Mouse (Mus musculus): ENCODE measurements around the gene Slc44a1.

Gene Slc44a1

GRCm38 (mm10) chr4:53415873-53416637 is 24.2 kb upstream of the Slc44a1 start:
- no peak overlapping the region for H3K4me3 ChIP-seq (replicated peaks; ENCODE audit: low read length)
- H3K27me3 ChIP-seq (ENCODE audit: insufficient read depth, low read length), result no peaks in the 10 kb centered on the region
- TF ChIP-seq NANOG (IDR thresholded peaks at IDR 0.05; ENCODE audit: borderline replicate concordance, low read length) (no peak), POU5F1 (IDR thresholded peaks at IDR 0.05; ENCODE audit: borderline replicate concordance, low read length) (no peak), CTCF (conservative IDR thresholded peaks at IDR 0.05; ENCODE audit: low read length) (no peak)

DNA sequence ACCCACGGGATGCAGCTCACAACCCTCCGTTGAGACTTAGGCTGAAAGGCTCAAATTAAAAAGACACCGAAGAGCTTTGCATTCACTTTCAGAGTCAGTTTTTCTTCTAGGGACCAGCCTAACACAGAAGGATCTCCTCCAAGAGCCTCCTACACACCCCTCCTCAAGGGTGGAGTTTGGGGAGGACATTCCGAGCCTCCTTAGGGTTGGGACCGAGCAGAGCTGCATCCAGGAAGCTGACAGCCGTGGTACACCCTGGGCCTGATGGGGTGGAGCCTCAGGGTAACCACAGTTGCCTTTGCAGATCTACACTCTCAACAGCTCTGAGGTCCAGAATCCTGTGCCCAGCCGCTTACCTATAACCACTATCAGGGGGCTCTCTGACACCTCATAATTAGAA is 23.3 kb upstream of the Slc44a1 start:
- Histone ChIP-seq H3K36me3 (ENCODE audit: insufficient read depth, low read length) (no peaks in the 10 kb centered on the region), H3K4me3 (replicated peaks; ENCODE audit: low read length) (no peak overlapping the region), H3K9me3 (ENCODE audit: low read length) (no peaks in the 10 kb centered on the region), H3K4me1 (replicated peaks; ENCODE audit: low read depth, low read length) (peaks cover 7% of the 10 kb centered on the region; the same call in 1 of the 2 replicates), H3K27me3 (ENCODE audit: insufficient read depth, low read length) (no peaks in the 10 kb centered on the region)
- no peak for TF ChIP-seq POU5F1 (IDR thresholded peaks at IDR 0.05; ENCODE audit: borderline replicate concordance, low read length)
- no peak for TF ChIP-seq NANOG (IDR thresholded peaks at IDR 0.05; ENCODE audit: borderline replicate concordance, low read length)
- no peak for TF ChIP-seq CTCF (conservative IDR thresholded peaks at IDR 0.05; ENCODE audit: low read length)

More at GRCm38 (mm10) chr4:53415873-53416637, 24.2 kb upstream of the Slc44a1 start:
- no peaks in the 10 kb centered on the region for H3K9me3 ChIP-seq (ENCODE audit: low read length)
- no peaks in the 10 kb centered on the region for H3K36me3 ChIP-seq (ENCODE audit: insufficient read depth, low read length)
- peaks cover 7% of the 10 kb centered on the region; the same call in 1 of the 2 replicates for H3K4me1 ChIP-seq (replicated peaks; ENCODE audit: low read depth, low read length)

- H3K27me3 ChIP-seq (ENCODE audit: insufficient read depth, low read length), result no peaks in the 10 kb centered on the region
- peaks cover 15% of the 10 kb centered on the region for H3K4me1 ChIP-seq (replicated peaks; ENCODE audit: low read depth, low read length)
- H3K4me3 ChIP-seq (replicated peaks; ENCODE audit: low read length), result no peak overlapping the region
- no peak for TF ChIP-seq POU5F1 (IDR thresholded peaks at IDR 0.05; ENCODE audit: borderline replicate concordance, low read length)
- TF ChIP-seq CTCF (conservative IDR thresholded peaks at IDR 0.05; ENCODE audit: low read length), result peak; percentile 25
- no peak for TF ChIP-seq NANOG (IDR thresholded peaks at IDR 0.05; ENCODE audit: borderline replicate concordance, low read length)
- no peaks in the 10 kb centered on the region for H3K36me3 ChIP-seq (ENCODE audit: insufficient read depth, low read length)
- H3K9me3 ChIP-seq (ENCODE audit: low read length), result peaks cover 5% of the 10 kb centered on the region; the same call in 1 of the 2 replicates
Observed at GRCm38 (mm10) chr4:53422799-53423198, 17.4 kb upstream of the Slc44a1 start.

DNA sequence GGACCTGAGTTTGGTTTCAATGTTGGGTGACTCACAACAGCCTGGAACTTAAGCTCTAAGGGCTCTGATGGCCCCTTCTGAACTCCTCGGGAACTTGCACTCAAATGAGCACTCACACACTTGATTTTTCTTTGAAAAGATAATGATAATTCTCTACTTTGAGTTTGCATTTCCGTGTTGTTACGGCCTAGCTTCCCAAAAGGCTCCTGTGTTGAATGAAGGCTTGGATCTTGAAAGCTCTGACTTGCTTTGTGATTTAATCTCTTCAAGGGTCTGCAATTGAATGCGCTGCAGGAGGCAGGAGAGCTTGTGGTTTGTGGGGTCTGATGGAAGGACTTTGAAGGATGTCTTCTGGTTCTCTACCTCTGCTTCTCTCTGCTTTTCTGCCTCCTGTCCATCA is 13.1 kb upstream of the Slc44a1 start:
- Histone ChIP-seq H3K4me1 (replicated peaks; ENCODE audit: low read depth, low read length) (peaks cover 16% of the 10 kb centered on the region), H3K4me3 (replicated peaks; ENCODE audit: low read length) (no peak overlapping the region), H3K9me3 (ENCODE audit: low read length) (peaks cover 5% of the 10 kb centered on the region; the same call in 1 of the 2 replicates), H3K36me3 (ENCODE audit: insufficient read depth, low read length) (no peaks in the 10 kb centered on the region), H3K27me3 (ENCODE audit: insufficient read depth, low read length) (no peaks in the 10 kb centered on the region)
- peak; percentile 82; the same call in 1 of the 2 replicates for TF ChIP-seq NANOG (IDR thresholded peaks at IDR 0.05; ENCODE audit: borderline replicate concordance, low read length)
- no peak for TF ChIP-seq CTCF (conservative IDR thresholded peaks at IDR 0.05; ENCODE audit: low read length)

- Histone ChIP-seq H3K4me1 (replicated peaks; ENCODE audit: low read depth, low read length) (peaks cover 19% of the 10 kb centered on the region), H3K36me3 (ENCODE audit: insufficient read depth, low read length) (no peaks in the 10 kb centered on the region), H3K9me3 (ENCODE audit: low read length) (no peaks in the 10 kb centered on the region), H3K4me3 (replicated peaks; ENCODE audit: low read length) (no peak overlapping the region), H3K27me3 (ENCODE audit: insufficient read depth, low read length) (no peaks in the 10 kb centered on the region)
- TF ChIP-seq POU5F1 (IDR thresholded peaks at IDR 0.05; ENCODE audit: borderline replicate concordance, low read length) (no peak), CTCF (conservative IDR thresholded peaks at IDR 0.05; ENCODE audit: low read length) (no peak), NANOG (IDR thresholded peaks at IDR 0.05; ENCODE audit: borderline replicate concordance, low read length) (no peak)
Observed at GRCm38 (mm10) chr4:53430522-53430921, 9.7 kb upstream of the Slc44a1 start.

DNA sequence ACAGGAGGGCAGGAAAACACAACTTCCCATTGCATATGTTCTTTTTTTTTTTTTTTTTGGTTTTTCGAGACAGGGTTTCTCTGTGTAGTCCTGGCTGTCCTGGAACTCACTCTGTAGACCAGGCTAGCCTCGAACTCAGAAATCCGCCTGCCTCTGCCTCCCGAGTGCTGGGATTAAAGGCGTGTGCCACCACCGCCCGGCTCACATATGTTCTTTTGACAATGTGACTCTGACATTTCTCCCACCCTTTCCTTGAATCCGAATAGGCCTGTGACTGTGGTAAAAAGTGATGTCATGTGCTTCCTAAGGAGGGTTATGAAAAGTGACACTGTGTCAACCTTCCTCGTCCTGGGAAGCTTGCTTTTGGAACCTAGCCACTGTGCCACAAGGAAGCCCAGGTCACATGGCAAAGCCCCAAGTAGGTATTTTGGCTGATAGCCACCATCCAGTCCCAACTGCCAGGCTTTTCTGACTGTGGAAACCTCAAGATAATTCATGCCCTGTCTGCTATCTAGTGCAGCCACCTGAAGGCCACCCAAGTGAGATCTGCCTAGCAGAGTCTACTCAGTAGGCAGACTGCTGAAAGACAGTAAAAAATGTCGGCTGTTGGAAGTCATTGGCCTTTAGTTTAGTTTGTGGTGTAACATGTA is 8.5 kb upstream of the Slc44a1 start:
- Histone ChIP-seq H3K27me3 (ENCODE audit: insufficient read depth, low read length) (no peaks in the 10 kb centered on the region), H3K9me3 (ENCODE audit: low read length) (no peaks in the 10 kb centered on the region), H3K4me3 (replicated peaks; ENCODE audit: low read length) (no peak overlapping the region), H3K36me3 (ENCODE audit: insufficient read depth, low read length) (no peaks in the 10 kb centered on the region), H3K4me1 (replicated peaks; ENCODE audit: low read depth, low read length) (peaks cover 20% of the 10 kb centered on the region)
- TF ChIP-seq CTCF (conservative IDR thresholded peaks at IDR 0.05; ENCODE audit: low read length), result no peak
- no peak for TF ChIP-seq NANOG (IDR thresholded peaks at IDR 0.05; ENCODE audit: borderline replicate concordance, low read length)
- TF ChIP-seq POU5F1 (IDR thresholded peaks at IDR 0.05; ENCODE audit: borderline replicate concordance, low read length), result no peak

GRCm38 (mm10) chr4:53437110-53437755 is 3.0 kb upstream of the Slc44a1 start:
- Histone ChIP-seq H3K27me3 (ENCODE audit: insufficient read depth, low read length) (no peaks in the 10 kb centered on the region), H3K9me3 (ENCODE audit: low read length) (no peaks in the 10 kb centered on the region), H3K4me1 (replicated peaks; ENCODE audit: low read depth, low read length) (peaks cover 46% of the 10 kb centered on the region), H3K4me3 (replicated peaks; ENCODE audit: low read length) (no peak overlapping the region), H3K36me3 (ENCODE audit: insufficient read depth, low read length) (no peaks in the 10 kb centered on the region)
- TF ChIP-seq CTCF (conservative IDR thresholded peaks at IDR 0.05; ENCODE audit: low read length) (no peak), POU5F1 (IDR thresholded peaks at IDR 0.05; ENCODE audit: borderline replicate concordance, low read length) (no peak), NANOG (IDR thresholded peaks at IDR 0.05; ENCODE audit: borderline replicate concordance, low read length) (no peak)

- H3K9me3 ChIP-seq (ENCODE audit: low read length), result no peaks in the 10 kb centered on the region
- H3K36me3 ChIP-seq (ENCODE audit: insufficient read depth, low read length), result no peaks in the 10 kb centered on the region
- peaks cover 56% of the 10 kb centered on the region for H3K4me1 ChIP-seq (replicated peaks; ENCODE audit: low read depth, low read length)
- peak overlapping the region; percentile 93 for H3K4me3 ChIP-seq (replicated peaks; ENCODE audit: low read length)
- no peaks in the 10 kb centered on the region for H3K27me3 ChIP-seq (ENCODE audit: insufficient read depth, low read length)
- TF ChIP-seq CTCF (conservative IDR thresholded peaks at IDR 0.05; ENCODE audit: low read length) (no peak), POU5F1 (IDR thresholded peaks at IDR 0.05; ENCODE audit: borderline replicate concordance, low read length) (no peak), NANOG (IDR thresholded peaks at IDR 0.05; ENCODE audit: borderline replicate concordance, low read length) (no peak)
Observed at GRCm38 (mm10) chr4:53438386-53438785, 1.8 kb upstream of the Slc44a1 start.

Data from E14TG2a.4 (cell line).